Mouse (Mus musculus) macrophage (primary cell): ENCODE measurements around the gene A3galt2. TPM values are rescaled to one million over a fixed set of nuclear protein-coding genes. Genes with fewer than 3 reads are reported as not detected.

Experiments used
- H3K27ac ChIP-seq: fragments of 350-480 bp; formaldehyde crosslinking; 2 replicates; pipeline ENCODE4 v1.9.0; 2021
- H3K36me3 ChIP-seq: fragments of 350-480 bp; formaldehyde crosslinking; 2 replicates; pipeline ENCODE4 v1.9.0; 2021; ENCODE audit errors: inconsistent target
- H3K4me3 ChIP-seq: fragments of 350-480 bp; formaldehyde crosslinking; 2 replicates; pipeline ENCODE4 v1.9.0; 2021; ENCODE audit errors: inconsistent target
- H3K79me2 ChIP-seq: fragments of 350-480 bp; formaldehyde crosslinking; 2 replicates; pipeline ENCODE4 v1.9.0; 2021; ENCODE audit errors: inconsistent target
- WGBS: methylation state at CpG from one replicate; pipeline ENCODE4 v1.1.7; 2026; ENCODE audit warnings: inconsistent platforms; ENCODE audit not compliant: missing documents; 5-methylcytosine and 5-hydroxymethylcytosine counted together
- polyA plus RNA-seq: library from polyadenylated mRNA; stranded (reverse); fragments of 250-400 nt; gene quantifications from 3 replicates; pipeline ENCODE4 v1.2.4, GENCODE M21; 2018; ENCODE audit warnings: inconsistent platforms
- total RNA-seq, 78 experiments: library from RNA; depleted of rRNA; stranded (reverse); fragments of 250-400 nt; gene quantifications; 1 replicate in 9 of 78; 2 replicates in 24 of 78; 3 replicates in 43 of 78; 4 replicates in 2 of 78; pipeline ENCODE4 v1.2.4; 2018; ENCODE audit warnings: inconsistent platforms in 56 of 78

Gene A3galt2
- total RNA-seq (2018; cell fraction: chromatin; rRNA removed), result 1 to 10 TPM in 8 of 26 experiments, under 1 TPM in 16, not detected in 2; 0.29 to 4.8 (median 0.82) TPM
- under 1 TPM in 7 of 26 experiments, not detected in 19; 0.03 to 0.08 (median 0.06) TPM for total RNA-seq (2018; cell fraction: cytosol; rRNA removed)
- total RNA-seq (2018; cell fraction: nucleus; rRNA removed), result 1 to 10 TPM in 10 of 26 experiments, under 1 TPM in 15, not detected in 1; 0.15 to 7.2 (median 0.74) TPM
- not detected in 3 replicates for polyA plus RNA-seq

DNA sequence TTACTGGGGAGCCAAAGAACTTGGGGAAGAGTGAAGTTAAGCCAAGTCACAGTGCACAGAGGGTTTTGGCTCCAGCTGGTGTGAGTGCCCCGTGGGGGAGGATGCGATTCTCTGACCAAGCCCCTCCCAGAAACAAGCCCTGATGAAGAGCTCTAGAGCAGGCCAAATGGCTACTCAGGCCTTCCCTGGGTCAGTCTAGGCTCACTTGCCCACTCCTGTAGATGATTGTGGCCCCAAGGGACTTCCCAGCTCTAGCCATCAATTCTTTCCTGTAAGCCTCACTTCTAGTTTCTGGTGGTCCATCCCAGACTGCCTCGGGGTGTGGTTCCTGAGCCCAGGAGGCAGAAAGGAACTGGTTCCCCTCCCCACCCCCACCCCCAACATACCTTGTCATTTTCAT is at the start of gene A3galt2:
TSS of gene A3galt2 (plus strand) at position 301 of the 400 bp plus-strand sequence.
- Histone ChIP-seq H3K79me2 (no peaks in the 10 kb centered on the region), H3K4me3 (no peak within 1 kb of the TSS), H3K36me3 (peaks cover 30% of the 10 kb centered on the region), H3K27ac (no peak within 1 kb of the TSS)
- 69% methylated on average over 3 of the region's 3 CpGs for WGBS

DNA sequence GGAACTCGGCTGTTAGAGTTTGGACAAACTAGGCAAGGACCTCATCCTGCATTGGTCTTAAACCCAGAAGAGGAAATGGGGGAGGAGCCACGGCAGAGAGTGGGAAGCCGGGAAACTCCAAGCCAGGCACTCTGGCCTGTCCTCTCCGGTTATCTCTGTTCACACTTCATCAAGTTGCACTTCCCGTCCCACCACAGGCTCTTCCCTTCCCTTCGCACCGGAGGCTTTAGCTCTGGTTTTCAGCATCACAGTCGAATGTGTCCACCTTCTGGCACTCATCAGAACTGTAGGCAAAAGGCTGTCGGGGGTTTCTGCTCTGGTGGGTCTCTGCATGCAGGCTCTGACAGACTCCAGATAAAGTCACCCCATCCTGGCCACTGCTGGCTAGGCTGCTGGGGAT is 48.5 kb upstream of the A3galt2 start:
- no peak overlapping the region for H3K4me3 ChIP-seq
- 6% methylated on average over 9 of the region's 9 CpGs for WGBS
- no peaks in the 10 kb centered on the region for H3K79me2 ChIP-seq
- H3K36me3 ChIP-seq, result no peaks in the 10 kb centered on the region
- no peak overlapping the region for H3K27ac ChIP-seq

DNA sequence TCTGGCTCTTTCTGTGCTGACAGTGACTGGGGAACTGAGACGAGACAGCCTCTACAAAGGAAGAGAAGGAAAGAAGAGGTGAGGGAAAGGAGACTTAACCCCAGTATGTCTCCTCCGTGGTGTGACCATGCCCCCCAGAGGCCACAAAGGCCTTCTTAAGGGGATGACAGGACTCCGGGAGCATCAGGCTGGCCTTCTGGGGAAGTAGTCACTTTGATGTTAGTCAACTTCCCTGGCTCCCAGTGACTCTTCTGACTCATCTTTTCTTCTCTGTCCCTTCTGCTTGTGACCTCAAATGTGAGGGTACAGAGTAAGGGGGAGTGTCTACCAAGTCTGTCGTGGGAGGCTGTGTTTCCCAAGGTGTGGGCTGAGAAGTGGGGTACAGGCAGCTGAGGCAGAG is 47.8 kb upstream of the A3galt2 start:
- Histone ChIP-seq H3K36me3 (no peaks in the 10 kb centered on the region), H3K79me2 (no peaks in the 10 kb centered on the region), H3K27ac (no peak overlapping the region), H3K4me3 (no peak overlapping the region)
- 39% methylated on average over 4 of the region's 4 CpGs for WGBS

DNA sequence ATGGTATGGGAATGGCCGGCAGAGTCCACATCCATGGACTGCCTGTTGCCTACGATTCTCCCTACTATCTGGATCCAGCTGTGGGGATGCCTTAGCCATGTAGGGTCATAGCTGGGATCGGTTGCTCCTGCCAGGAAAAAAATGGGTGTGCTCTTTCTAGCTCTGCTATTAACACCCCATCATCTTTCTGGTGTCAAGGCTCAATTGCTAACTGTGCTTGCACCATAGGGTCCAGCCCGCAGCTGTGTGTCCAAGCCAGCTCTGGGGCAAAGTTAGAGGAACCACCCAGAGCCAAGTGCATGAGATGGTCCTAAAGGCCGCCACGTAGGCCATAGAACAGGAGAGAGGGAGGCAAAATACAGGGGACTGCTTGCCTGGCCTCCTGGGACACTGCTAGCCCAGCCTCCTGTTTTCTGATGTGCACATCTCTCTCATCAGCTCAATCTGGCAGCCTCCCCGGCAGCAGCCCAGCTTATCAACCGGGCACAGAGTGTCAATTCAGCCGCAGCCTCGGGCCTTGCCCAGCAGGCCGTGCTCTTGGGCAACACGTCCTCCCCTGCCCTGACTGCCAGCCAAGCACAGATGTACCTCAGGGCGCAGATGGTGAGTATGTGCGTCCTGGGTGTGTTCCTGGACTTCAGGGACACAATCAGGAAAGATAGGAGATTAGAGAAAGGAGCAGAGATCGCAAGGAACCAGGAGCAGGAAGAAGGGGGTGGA is 45.9 kb upstream of the A3galt2 start:
- H3K4me3 ChIP-seq, result no peak overlapping the region
- no peak overlapping the region for H3K27ac ChIP-seq
- H3K36me3 ChIP-seq, result no peaks in the 10 kb centered on the region
- WGBS, result 92% methylated on average over 15 of the region's 15 CpGs
- H3K79me2 ChIP-seq, result no peaks in the 10 kb centered on the region

DNA sequence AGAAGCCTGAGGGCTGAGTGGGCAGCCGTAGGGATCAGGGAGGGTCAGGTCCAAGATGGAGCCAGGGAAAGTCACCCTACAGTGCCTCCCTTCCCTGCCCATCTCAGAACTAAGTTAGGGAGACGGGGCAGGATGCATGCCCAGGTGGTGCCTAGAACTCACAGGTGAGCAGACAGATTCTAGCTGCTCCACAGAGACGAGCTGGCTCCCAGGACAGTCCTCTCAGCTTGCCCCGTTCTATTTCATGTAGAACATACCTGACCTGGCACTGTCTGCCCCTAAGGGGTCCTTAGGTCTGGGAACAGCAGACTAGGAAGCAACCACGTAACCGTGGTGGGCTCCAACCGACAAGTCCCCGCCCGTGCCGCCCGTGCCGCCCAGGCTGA is 45.4 kb upstream of the A3galt2 start:
- Histone ChIP-seq H3K79me2 (no peaks in the 10 kb centered on the region), H3K4me3 (no peak overlapping the region), H3K27ac (no peak overlapping the region), H3K36me3 (no peaks in the 10 kb centered on the region)
- 92% methylated on average over 12 of the region's 12 CpGs for WGBS

DNA sequence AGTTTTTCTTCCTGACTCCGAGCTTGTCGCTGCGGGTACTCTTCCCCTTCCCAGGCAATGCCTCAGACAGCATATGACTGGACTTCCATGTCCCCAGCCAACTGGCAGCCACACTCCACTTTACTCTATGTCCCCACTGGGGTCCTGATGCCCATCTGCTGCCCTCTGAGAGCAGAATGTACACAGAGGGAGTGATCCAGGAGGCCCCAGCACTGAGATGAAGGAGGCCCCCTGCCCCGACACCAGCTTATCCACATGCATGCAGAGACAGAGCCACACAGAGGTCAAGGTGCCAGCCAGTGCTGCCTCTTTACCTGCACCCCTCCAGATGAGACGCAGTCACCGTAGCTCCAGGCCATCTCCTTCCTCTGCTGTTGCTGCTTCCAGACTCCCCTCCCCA is 44.9 kb upstream of the A3galt2 start:
- Histone ChIP-seq H3K27ac (no peak overlapping the region), H3K79me2 (no peaks in the 10 kb centered on the region), H3K4me3 (no peak overlapping the region), H3K36me3 (no peaks in the 10 kb centered on the region)
- 95% methylated on average over 6 of the region's 6 CpGs for WGBS

DNA sequence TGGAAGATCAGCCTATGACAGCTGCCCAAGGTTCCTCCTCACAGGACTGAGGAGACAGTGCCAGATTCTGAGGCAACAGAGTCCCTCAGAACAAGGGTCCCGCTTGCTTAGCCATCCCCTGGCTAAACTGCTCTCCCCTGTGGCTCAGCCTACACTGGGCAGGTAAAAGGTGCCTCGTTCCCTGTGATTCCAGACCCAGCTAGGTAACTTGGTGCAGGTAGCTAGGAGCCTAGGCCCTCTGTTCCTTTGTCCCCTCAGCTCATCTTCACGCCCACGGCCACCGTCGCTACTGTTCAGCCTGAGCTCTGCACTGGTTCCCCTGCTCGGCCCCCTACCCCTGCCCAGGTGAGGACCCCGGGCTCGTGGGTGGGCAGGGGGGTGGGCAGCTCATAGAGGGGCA is 44.4 kb upstream of the A3galt2 start:
- no peak overlapping the region for H3K27ac ChIP-seq
- no peaks in the 10 kb centered on the region for H3K36me3 ChIP-seq
- H3K79me2 ChIP-seq, result no peaks in the 10 kb centered on the region
- no peak overlapping the region for H3K4me3 ChIP-seq
- WGBS, result 96% methylated on average over 9 of the region's 9 CpGs

DNA sequence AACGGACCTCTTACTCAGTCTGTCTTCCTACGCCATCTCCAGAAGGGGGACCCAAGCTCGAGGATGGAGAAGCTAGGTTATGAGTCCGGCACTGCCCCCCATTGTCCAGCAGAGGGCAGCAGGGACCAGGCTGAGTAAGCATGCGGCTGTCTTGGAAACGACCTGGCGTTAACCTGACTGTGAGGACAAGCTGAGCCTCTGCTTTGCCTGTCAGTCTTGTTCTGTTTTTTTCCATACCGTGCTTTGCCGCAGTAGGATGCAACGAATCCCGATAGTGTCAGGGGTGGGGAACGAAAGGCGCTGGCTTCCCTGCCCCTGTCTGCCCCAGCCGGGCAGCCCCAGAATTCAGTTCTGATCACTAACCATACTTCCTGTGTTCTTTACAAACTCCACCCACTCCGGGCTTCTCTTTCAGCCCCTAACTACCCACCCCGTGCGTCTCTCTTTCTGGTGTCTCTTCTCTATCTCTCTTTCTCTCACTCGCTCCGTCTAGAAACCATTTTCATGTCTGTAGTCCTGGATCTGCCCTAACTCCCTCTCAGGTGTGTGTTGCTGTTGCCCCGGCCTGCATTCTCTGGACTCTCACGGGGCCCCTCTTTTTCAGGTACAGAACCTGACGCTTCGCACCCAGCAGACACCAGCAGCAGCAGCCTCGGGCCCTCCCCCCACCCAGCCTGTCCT is 43.6 kb upstream of the A3galt2 start:
- 19% methylated on average over 22 of the region's 24 CpGs for WGBS
- no peak overlapping the region for H3K27ac ChIP-seq
- no peak overlapping the region for H3K4me3 ChIP-seq
- H3K79me2 ChIP-seq, result no peaks in the 10 kb centered on the region
- H3K36me3 ChIP-seq, result no peaks in the 10 kb centered on the region

DNA sequence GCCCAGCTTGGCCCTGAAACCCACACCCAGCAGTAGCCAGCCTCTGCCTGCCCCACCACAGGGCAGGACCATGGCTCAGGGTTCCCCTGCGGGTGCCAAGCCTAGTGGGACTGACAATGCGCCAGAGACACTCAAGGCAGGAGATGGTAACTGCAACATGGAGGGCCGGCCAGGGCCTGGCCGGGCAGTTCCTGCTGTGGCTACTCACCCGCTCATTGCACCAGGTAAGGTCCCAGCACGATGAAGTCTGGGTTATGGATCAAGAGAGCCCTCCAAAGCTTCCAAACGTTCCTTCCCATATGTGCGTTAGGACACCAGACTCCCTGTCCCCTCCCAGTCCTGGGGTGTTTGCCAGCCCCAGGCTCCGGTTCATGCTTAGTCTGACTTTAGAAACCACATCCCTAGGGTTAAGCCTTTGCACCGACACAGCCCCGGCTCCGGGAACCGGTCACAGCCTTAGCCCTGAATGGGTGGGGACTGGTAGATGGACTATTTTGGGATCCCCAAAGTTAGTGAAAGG is 43.0 kb upstream of the A3galt2 start:
- no peak overlapping the region for H3K27ac ChIP-seq
- no peaks in the 10 kb centered on the region for H3K79me2 ChIP-seq
- H3K36me3 ChIP-seq, result no peaks in the 10 kb centered on the region
- H3K4me3 ChIP-seq, result no peak overlapping the region
- WGBS, result 92% methylated on average over 13 of the region's 13 CpGs

DNA sequence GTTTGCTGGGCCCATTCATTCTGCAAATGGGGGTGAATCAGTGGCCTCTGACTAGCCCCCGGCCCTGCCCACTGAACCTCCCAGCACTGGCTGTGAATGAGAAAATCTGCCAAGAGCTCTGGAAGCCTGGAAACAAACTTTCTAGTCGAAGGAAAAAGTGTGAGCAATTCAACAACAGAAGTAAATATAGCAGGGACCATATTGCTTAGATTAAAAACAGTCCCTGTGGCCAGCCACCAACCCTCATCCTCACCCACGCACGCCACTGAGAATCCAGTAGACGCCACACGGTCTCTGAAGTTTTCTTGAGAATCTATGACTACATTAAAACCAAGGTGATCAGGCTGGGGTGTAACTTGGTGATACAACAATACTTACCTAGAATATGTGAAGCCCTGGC is 42.2 kb upstream of the A3galt2 start:
- H3K79me2 ChIP-seq, result no peaks in the 10 kb centered on the region
- WGBS, result 91% methylated on average over 6 of the region's 6 CpGs

DNA sequence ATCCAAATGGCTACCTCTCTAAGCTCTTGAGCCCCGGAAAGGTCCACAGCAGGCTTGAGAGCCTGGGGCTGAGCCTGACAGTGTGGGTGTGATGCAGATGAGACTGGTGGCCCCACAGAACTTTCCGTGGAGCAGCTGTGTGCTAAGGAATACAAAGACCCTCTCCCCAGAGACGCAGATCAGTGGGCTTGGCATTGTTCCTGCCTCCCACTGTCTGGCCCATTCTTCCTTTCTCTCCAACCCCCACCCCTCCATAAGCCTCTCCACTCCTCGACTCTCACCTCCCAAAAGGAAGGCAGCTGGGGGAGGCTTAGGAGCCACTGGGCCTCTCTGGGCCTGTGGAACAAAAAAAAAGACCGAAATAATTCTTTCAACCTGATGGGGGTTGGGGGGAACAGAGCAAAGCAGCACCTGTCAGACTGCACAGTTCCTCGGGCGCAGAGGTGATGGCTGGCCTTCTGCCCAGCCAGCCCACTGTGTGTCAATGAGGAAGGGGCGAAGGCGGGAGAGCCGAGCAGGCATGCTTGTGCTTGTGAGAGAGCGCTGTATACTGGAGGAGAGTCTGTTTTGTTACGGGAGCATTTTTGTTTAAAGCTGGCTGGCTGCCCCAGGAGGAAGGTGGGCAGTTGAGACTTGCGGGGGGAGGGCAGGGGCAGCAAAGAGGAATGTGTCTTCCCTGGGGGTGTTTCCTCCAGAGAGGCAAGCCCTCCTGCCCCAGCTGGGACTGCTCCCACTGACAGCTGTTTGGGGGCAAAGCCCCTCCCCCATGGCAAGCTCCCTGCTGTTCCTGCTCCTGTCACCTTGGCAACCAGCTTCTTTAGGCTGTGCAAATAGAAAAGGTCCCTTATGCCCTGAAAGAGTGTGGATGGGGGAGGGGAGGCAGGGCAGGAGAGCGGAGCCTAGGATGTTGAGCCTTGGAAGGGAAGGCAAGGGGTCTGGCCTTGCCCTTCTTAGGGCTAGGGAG is 39.6 kb upstream of the A3galt2 start:
- Histone ChIP-seq H3K79me2 (no peaks in the 10 kb centered on the region), H3K36me3 (no peaks in the 10 kb centered on the region), H3K27ac (no peak overlapping the region), H3K4me3 (no peak overlapping the region)
- 78% methylated on average over 14 of the region's 14 CpGs for WGBS

More for the DNA sequence above, 42.2 kb upstream of the A3galt2 start:
- Histone ChIP-seq H3K27ac (no peak overlapping the region), H3K36me3 (no peaks in the 10 kb centered on the region), H3K4me3 (no peak overlapping the region)

DNA sequence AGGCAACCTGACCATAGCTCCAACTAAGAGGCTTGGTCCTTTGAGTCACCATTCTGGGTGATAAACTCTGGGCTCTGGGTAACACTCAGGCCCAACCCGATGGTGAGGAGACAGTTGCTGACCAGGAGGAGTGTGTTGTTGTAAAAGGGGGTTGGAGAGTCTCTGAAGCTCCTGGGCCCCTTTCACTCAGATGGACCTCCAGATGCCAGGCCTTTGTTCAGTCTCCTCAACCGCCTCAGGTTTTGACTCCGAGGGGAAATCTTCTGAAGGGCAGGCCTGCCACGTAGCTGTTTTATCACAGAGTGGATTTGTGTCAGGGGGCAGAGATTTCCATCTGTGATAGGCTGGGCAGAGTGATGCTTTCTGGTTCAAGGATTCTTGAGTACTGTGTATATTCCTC is 38.9 kb upstream of the A3galt2 start:
- Histone ChIP-seq H3K4me3 (no peak overlapping the region), H3K79me2 (no peaks in the 10 kb centered on the region), H3K36me3 (no peaks in the 10 kb centered on the region), H3K27ac (no peak overlapping the region)
- 81% methylated on average over 4 of the region's 4 CpGs for WGBS

DNA sequence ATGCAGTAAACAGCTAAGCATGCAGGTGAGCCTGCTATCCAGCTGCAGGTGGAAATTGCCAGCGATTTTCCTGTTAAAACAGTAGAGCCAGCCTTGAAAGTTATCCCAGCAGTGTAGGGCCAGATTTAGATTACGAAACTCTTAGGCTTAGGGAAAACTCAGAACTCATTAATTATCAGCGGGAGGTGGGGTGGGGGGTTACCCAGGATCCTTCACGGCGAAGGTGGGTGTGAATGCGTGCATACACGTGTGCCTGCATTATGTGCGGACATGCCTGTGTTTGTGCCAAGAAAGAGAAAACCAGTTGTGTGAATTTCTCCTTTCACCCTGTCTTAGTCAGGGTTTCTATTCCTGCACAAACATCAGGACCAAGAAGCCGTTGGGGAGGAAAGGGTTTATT is 38.4 kb upstream of the A3galt2 start:
- WGBS, result 96% methylated on average over 9 of the region's 9 CpGs
- no peaks in the 10 kb centered on the region for H3K79me2 ChIP-seq
- H3K36me3 ChIP-seq, result no peaks in the 10 kb centered on the region
- no peak overlapping the region for H3K4me3 ChIP-seq
- no peak overlapping the region for H3K27ac ChIP-seq

DNA sequence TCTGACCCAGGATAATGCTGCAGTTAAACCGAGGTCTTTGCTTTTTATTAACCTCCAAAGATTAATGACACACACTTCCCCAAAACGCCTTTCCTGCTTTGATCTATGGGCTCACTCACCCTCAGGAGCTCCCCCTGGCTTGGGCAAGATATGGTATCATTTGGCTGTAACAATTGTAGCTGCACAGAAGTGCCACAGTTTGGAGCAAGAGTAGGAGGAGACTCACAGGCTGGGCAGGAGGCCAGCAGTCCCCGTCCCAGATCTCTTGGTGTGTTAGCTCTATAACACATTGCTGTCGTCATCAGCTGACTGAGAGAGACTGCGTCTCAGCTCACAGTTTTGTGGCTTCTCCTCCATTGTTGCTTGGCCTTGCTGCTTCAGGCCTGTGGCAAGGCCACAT is 35.1 kb upstream of the A3galt2 start:
- 13% methylated on average over 5 of the region's 5 CpGs for WGBS
- no peaks in the 10 kb centered on the region for H3K79me2 ChIP-seq
- no peak overlapping the region for H3K4me3 ChIP-seq
- H3K36me3 ChIP-seq, result no peaks in the 10 kb centered on the region
- H3K27ac ChIP-seq, result no peak overlapping the region
